Mouse (Mus musculus) ES-Bruce4 (cell line): ENCODE data around the gene Fam50a. TPM values are rescaled to one million over a fixed set of nuclear protein-coding genes. Genes with fewer than 3 reads are reported as not detected.

ENCODE experiments used
- H3K27ac ChIP-seq: 2 replicates; pipeline ENCODE4 v1.5.1; 2012; ENCODE audit warnings: low read length, inconsistent platforms; ENCODE audit not compliant: insufficient read depth
- H3K27me3 ChIP-seq: 2 replicates; pipeline ENCODE4 v1.6.1; 2012; ENCODE audit warnings: mild to moderate bottlenecking, low read length, inconsistent platforms; ENCODE audit not compliant: control insufficient read depth, poor library complexity, insufficient read depth, severe bottlenecking
- H3K36me3 ChIP-seq: 2 replicates; pipeline ENCODE4 v1.6.1; 2012; ENCODE audit warnings: inconsistent platforms, mild to moderate bottlenecking, low read length, moderate library complexity; ENCODE audit not compliant: control insufficient read depth, poor library complexity, insufficient read depth, severe bottlenecking
- H3K4me1 ChIP-seq: one replicate; pipeline ENCODE4 v1.8.1; 2011; ENCODE audit warnings: low read length; ENCODE audit not compliant: control insufficient read depth, insufficient read depth
- H3K4me3 ChIP-seq: 2 replicates; pipeline ENCODE4 v1.5.1; 2011; ENCODE audit warnings: low read depth, mild to moderate bottlenecking, low read length
- H3K9ac ChIP-seq: 2 replicates; pipeline ENCODE4 v1.6.1; 2012; ENCODE audit warnings: low read depth, mild to moderate bottlenecking, inconsistent platforms; ENCODE audit not compliant: poor library complexity, severe bottlenecking
- H3K9me3 ChIP-seq: replicated peaks from 2 replicates; pipeline ENCODE4 v1.6.1; 2012; ENCODE audit warnings: mild to moderate bottlenecking, low read length, inconsistent platforms; ENCODE audit not compliant: control insufficient read depth, poor library complexity, insufficient read depth, severe bottlenecking
- CTCF ChIP-seq: IDR thresholded peaks from one replicate; pipeline ENCODE4 v1.8.1; 2011; ENCODE audit warnings: low read depth, low read length
- EP300 ChIP-seq: IDR thresholded peaks from 2 replicates; pipeline ENCODE4 v1.6.1; 2011; ENCODE audit warnings: low read depth, low read length; ENCODE audit not compliant: insufficient read depth
- POLR2A ChIP-seq: IDR thresholded peaks from one replicate; pipeline ENCODE4 v1.8.1; 2011; ENCODE audit warnings: low read length; ENCODE audit not compliant: insufficient read depth
- polyA plus RNA-seq: library from polyadenylated mRNA; stranded (reverse); fragments of >200 nt; gene quantifications from 2 replicates; pipeline ENCODE4 v1.2.4, GENCODE M21; 2011; ENCODE audit warnings: low read depth; ENCODE audit not compliant: missing spikeins, insufficient read depth, insufficient read length

Fam50a gene
- polyA plus RNA-seq, 1 experiment, result 63.7 TPM

GRCm38 (mm10) chrX:74277916-74278315 lies 34.9 kb upstream of the Fam50a start:
- H3K4me3 ChIP-seq, result no peak overlapping the region
- TF ChIP-seq CTCF (no peak), POLR2A (no peak), EP300 (no peak)
- no peaks in the 10 kb centered on the region for H3K4me1 ChIP-seq

GRCm38 (mm10) chrX:74281041-74281731 lies 31.6 kb upstream of the Fam50a start:
- Histone ChIP-seq H3K27ac (no peak overlapping the region), H3K4me3 (peak overlapping the region; percentile 95), H3K9ac (peak overlapping the region; percentile 59), H3K27me3 (no peaks in the 10 kb centered on the region), H3K4me1 (peaks cover 2% of the 10 kb centered on the region), H3K9me3 (no peaks in the 10 kb centered on the region), H3K36me3 (no peaks in the 10 kb centered on the region)
- TF ChIP-seq POLR2A (no peak), EP300 (no peak)

More at GRCm38 (mm10) chrX:74277916-74278315, 34.9 kb upstream of the Fam50a start:
- H3K9me3 ChIP-seq, result no peaks in the 10 kb centered on the region
- no peaks in the 10 kb centered on the region for H3K27me3 ChIP-seq
- no peak overlapping the region for H3K9ac ChIP-seq
- peaks cover 4% of the 10 kb centered on the region for H3K36me3 ChIP-seq
- H3K27ac ChIP-seq, result no peak overlapping the region

- H3K27me3 ChIP-seq, result no peaks in the 10 kb centered on the region
- H3K36me3 ChIP-seq, result no peaks in the 10 kb centered on the region
- H3K27ac ChIP-seq, result peak within 1 kb of the TSS; percentile 68
- H3K4me1 ChIP-seq, result peaks cover 2% of the 10 kb centered on the region
- H3K4me3 ChIP-seq, result peak within 1 kb of the TSS; percentile 95
- TF ChIP-seq EP300, result no peak
- no peak for TF ChIP-seq CTCF
- TF ChIP-seq POLR2A, result no peak
- no peaks in the 10 kb centered on the region for H3K9me3 ChIP-seq
- peak within 1 kb of the TSS; percentile 87 for H3K9ac ChIP-seq
These were observed 31.0 kb upstream of the Fam50a start, which contains the start of the genes Taz and Dnase1l1 for GRCm38 (mm10) chrX:74281732-74282394. TSS of gene Taz (plus strand) at chrX:74281912. TSS of gene Dnase1l1 (minus strand) at chrX:74282337.

GRCm38 (mm10) chrX:74282395-74283091 lies 30.3 kb upstream of the Fam50a start:
- Histone ChIP-seq H3K27ac (peak overlapping the region; percentile 68; the same call in 1 of the 2 replicates), H3K4me3 (peak overlapping the region; percentile 95), H3K9me3 (no peaks in the 10 kb centered on the region), H3K9ac (peak overlapping the region; percentile 87), H3K4me1 (peaks cover 2% of the 10 kb centered on the region), H3K27me3 (no peaks in the 10 kb centered on the region), H3K36me3 (no peaks in the 10 kb centered on the region)
- TF ChIP-seq CTCF (no peak), EP300 (no peak), POLR2A (peak; percentile 59)

- H3K27ac ChIP-seq, result no peak overlapping the region
- peaks cover 2% of the 10 kb centered on the region for H3K4me1 ChIP-seq
- no peak for TF ChIP-seq CTCF
- no peak for TF ChIP-seq POLR2A
- no peak for TF ChIP-seq EP300
These were observed 29.8 kb upstream of the Fam50a start for GRCm38 (mm10) chrX:74283092-74283437.

GRCm38 (mm10) chrX:74293431-74293830 lies 19.4 kb upstream of the Fam50a start:
- TF ChIP-seq POLR2A (no peak), CTCF (no peak)
- Histone ChIP-seq H3K4me1 (peaks cover 2% of the 10 kb centered on the region), H3K9me3 (no peaks in the 10 kb centered on the region), H3K4me3 (no peak overlapping the region), H3K27me3 (no peaks in the 10 kb centered on the region), H3K36me3 (no peaks in the 10 kb centered on the region), H3K9ac (no peak overlapping the region), H3K27ac (no peak overlapping the region)

More at GRCm38 (mm10) chrX:74283092-74283437, 29.8 kb upstream of the Fam50a start:
- Histone ChIP-seq H3K9ac (peak overlapping the region; percentile 87), H3K36me3 (0 out of 2 replicates have a peak, but pooled peaks cover 2% of the 10 kb centered on the region), H3K4me3 (peak overlapping the region; percentile 95), H3K9me3 (no peaks in the 10 kb centered on the region), H3K27me3 (no peaks in the 10 kb centered on the region)
